Mouse (Mus musculus): ENCODE results near the gene Zswim3.

DNA sequence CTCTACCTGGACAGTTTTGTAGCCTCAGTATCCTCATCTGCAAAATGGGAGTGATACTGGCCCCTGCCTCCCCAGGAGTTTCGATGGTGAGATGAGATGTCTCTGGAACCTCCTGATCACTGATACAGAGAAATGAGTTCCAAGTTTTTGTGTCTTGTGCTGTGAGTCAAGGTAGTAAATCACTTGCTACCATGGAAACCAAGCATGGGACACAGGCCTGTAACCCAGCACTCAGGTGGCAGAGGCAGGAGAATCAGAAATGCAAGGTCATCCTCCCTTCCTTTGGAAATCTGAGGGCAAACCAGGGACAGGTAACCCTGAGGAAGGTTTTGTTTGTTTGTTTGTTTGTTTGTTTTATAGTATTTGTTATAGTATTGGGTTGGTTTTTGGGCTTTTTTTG is 24.2 kb downstream of the Zswim3 start:
- TF ChIP-seq CTCF (conservative IDR thresholded peaks at IDR 0.05; ENCODE audit: insufficient read depth, insufficient read length, low read depth, low read length) (no peak), POLR2A (IDR thresholded peaks at IDR 0.05; ENCODE audit: low read depth, low read length) (no peak)
